Mouse (Mus musculus) C2C12 (cell line): ENCODE results near the gene Kirrel3. TPM values are rescaled to one million over a fixed set of nuclear protein-coding genes. Genes with fewer than 3 reads are reported as not detected.

ENCODE experiments used
- H3K27me3 ChIP-seq: one replicate; pipeline ENCODE4 v1.6.1; 2011; ENCODE audit not compliant: control insufficient read depth, insufficient read depth, insufficient read length
- H3K36me3 ChIP-seq: one replicate; pipeline ENCODE4 v1.6.1; 2011; ENCODE audit not compliant: control insufficient read depth, insufficient read depth
- H3K4me3 ChIP-seq: one replicate; pipeline ENCODE4 v1.5.1; 2011; ENCODE audit warnings: mild to moderate bottlenecking, control low read depth; ENCODE audit not compliant: poor library complexity, insufficient read depth, severe bottlenecking
- H3K79me2 ChIP-seq: one replicate; pipeline ENCODE4 v1.6.1; 2011; ENCODE audit not compliant: control insufficient read depth, insufficient read depth
- H3K79me3 ChIP-seq: one replicate; pipeline ENCODE4 v1.6.1; 2011; ENCODE audit warnings: low read depth, control low read depth
- H3ac ChIP-seq: one replicate; pipeline ENCODE3; 2011; ENCODE audit warnings: low read depth; ENCODE audit not compliant: control insufficient read depth, insufficient read length
- CEBPB ChIP-seq: IDR thresholded peaks from one replicate; pipeline ENCODE4 v1.6.1; 2011; ENCODE audit warnings: low read depth, mild to moderate bottlenecking, control low read depth, moderate library complexity
- CTCF ChIP-seq: IDR thresholded peaks from one replicate; pipeline ENCODE4 v1.5.1; 2011; ENCODE audit not compliant: control insufficient read depth, insufficient read depth, insufficient read length
- FOSL1 ChIP-seq: IDR thresholded peaks from one replicate; pipeline ENCODE4 v1.8.0; 2011; ENCODE audit warnings: mild to moderate bottlenecking, low read length; ENCODE audit not compliant: poor library complexity, insufficient read depth, severe bottlenecking
- MAX ChIP-seq: IDR thresholded peaks from one replicate; pipeline ENCODE4 v1.6.1; 2011; ENCODE audit warnings: mild to moderate bottlenecking, control low read depth
- MYOD1 ChIP-seq: IDR thresholded peaks from one replicate; pipeline ENCODE4 v1.6.1; 2011; ENCODE audit warnings: low read depth; ENCODE audit not compliant: control insufficient read depth, insufficient read length
- MYOG ChIP-seq: IDR thresholded peaks from one replicate; pipeline ENCODE4 v1.6.1; 2011; ENCODE audit not compliant: control insufficient read depth, insufficient read length; ENCODE audit errors: extremely low read depth
- USF1 ChIP-seq: IDR thresholded peaks from one replicate; pipeline ENCODE4 v1.6.1; 2011; ENCODE audit warnings: low read depth, mild to moderate bottlenecking, control low read depth, moderate library complexity
- polyA plus RNA-seq: library from polyadenylated mRNA; unstranded; fragments of >200 nt; fragmentation: generic; extraction: Trizol; gene quantifications from one replicate; pipeline ENCODE4 v1.2.1, GENCODE M21; 2012; ENCODE audit warnings: missing spikeins

Gene Kirrel3
- polyA plus RNA-seq, 1 experiment: 5.2 TPM

DNA sequence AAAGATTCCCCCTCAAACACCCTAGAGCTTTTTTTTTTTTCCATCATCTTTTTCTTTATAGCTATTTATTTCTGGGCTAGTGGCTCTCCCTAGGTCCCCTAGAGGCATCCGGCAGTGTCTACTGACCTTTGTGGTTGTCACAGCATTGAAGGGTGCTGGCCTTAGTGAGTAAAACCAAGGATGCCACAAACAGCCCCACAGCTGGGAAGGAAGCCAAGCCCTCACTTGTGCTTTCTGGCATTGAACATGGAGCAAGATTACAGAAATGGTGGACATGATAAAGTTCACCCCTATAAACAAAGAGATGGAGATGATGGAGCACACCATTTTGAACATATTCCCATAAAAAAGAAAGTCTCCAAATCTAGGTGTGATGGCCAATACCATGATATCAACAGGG, 536.0 kb downstream of the Kirrel3 start:
- no peak overlapping the region for H3K4me3 ChIP-seq

GRCm38 (mm10) chr9:35024591-35025496, 539.1 kb downstream of the Kirrel3 start:
- Histone ChIP-seq H3K4me3 (no peak overlapping the region), H3K36me3 (no peaks in the 10 kb centered on the region), H3K79me3 (no peaks in the 10 kb centered on the region), H3ac (no peak overlapping the region), H3K27me3 (no peaks in the 10 kb centered on the region), H3K79me2 (no peaks in the 10 kb centered on the region)
- TF ChIP-seq CEBPB (no peak), MYOG (no peak), USF1 (no peak), CTCF (no peak), FOSL1 (no peak), MYOD1 (no peak), MAX (no peak)

More for the DNA sequence above, 536.0 kb downstream of the Kirrel3 start:
- Histone ChIP-seq H3K79me3 (no peaks in the 10 kb centered on the region), H3K79me2 (no peaks in the 10 kb centered on the region), H3ac (no peak overlapping the region), H3K27me3 (no peaks in the 10 kb centered on the region), H3K36me3 (no peaks in the 10 kb centered on the region)
- TF ChIP-seq MYOD1: no peak
- TF ChIP-seq USF1: no peak
- no peak for TF ChIP-seq CTCF
- no peak for TF ChIP-seq MAX

- no peak for TF ChIP-seq CEBPB
- no peak for TF ChIP-seq MYOD1
- TF ChIP-seq MAX: no peak
- TF ChIP-seq FOSL1: no peak
- TF ChIP-seq MYOG: no peak
- no peak for TF ChIP-seq USF1
- no peak for TF ChIP-seq CTCF
Observed at GRCm38 (mm10) chr9:35026311-35026710, 540.6 kb downstream of the Kirrel3 start.

GRCm38 (mm10) chr9:35026897-35027311, 541.2 kb downstream of the Kirrel3 start:
- H3K27me3 ChIP-seq: no peaks in the 10 kb centered on the region
- no peak overlapping the region for H3K4me3 ChIP-seq
- no peak overlapping the region for H3ac ChIP-seq
- H3K79me3 ChIP-seq: no peaks in the 10 kb centered on the region
- H3K79me2 ChIP-seq: no peaks in the 10 kb centered on the region
- no peak for TF ChIP-seq MAX
- no peak for TF ChIP-seq MYOG
- no peak for TF ChIP-seq CTCF
- no peak for TF ChIP-seq FOSL1
- no peak for TF ChIP-seq USF1
- TF ChIP-seq CEBPB: no peak
- no peak for TF ChIP-seq MYOD1
- no peaks in the 10 kb centered on the region for H3K36me3 ChIP-seq

More at GRCm38 (mm10) chr9:35026311-35026710, 540.6 kb downstream of the Kirrel3 start:
- Histone ChIP-seq H3K79me2 (no peaks in the 10 kb centered on the region), H3ac (no peak overlapping the region), H3K27me3 (no peaks in the 10 kb centered on the region), H3K4me3 (no peak overlapping the region), H3K79me3 (no peaks in the 10 kb centered on the region), H3K36me3 (no peaks in the 10 kb centered on the region)

GRCm38 (mm10) chr9:35027382-35027997, 541.8 kb downstream of the Kirrel3 start:
- H3K4me3 ChIP-seq: no peak overlapping the region
- no peak overlapping the region for H3ac ChIP-seq
- H3K27me3 ChIP-seq: no peaks in the 10 kb centered on the region
- TF ChIP-seq MYOD1 (no peak), FOSL1 (no peak), MYOG (no peak), USF1 (no peak), MAX (no peak), CTCF (no peak), CEBPB (no peak)
- H3K79me2 ChIP-seq: no peaks in the 10 kb centered on the region
- no peaks in the 10 kb centered on the region for H3K36me3 ChIP-seq
- H3K79me3 ChIP-seq: no peaks in the 10 kb centered on the region
